Mouse (Mus musculus) brain, embryonic 14.5 days (tissue): Measurements from ENCODE around the gene Cdk4. TPM values are rescaled to one million over a fixed set of nuclear protein-coding genes. Genes with fewer than 3 reads are reported as not detected.
A peak's percentile ranks its signal among the peaks of the same experiment; 100 is the strongest.

Source experiments
- DNase-seq: peaks from one replicate; pipeline ENCODE4 v3.0.0-alpha.2; 2011; ENCODE audit warnings: low read depth
- CTCF ChIP-seq: fragments of 200-500 bp; IDR thresholded peaks from 2 replicates; pipeline ENCODE4 v1.5.1; 2012; ENCODE audit warnings: inconsistent platforms, mild to moderate bottlenecking, moderate library complexity, borderline replicate concordance; ENCODE audit not compliant: insufficient read depth, insufficient read length; ENCODE audit errors: extremely low read depth
- POLR2A ChIP-seq: fragments of 200-500 bp; IDR thresholded peaks from 2 replicates; pipeline ENCODE4 v1.6.1; 2012; ENCODE audit warnings: mild to moderate bottlenecking, inconsistent platforms, borderline replicate concordance; ENCODE audit not compliant: poor library complexity, insufficient read depth, insufficient read length, severe bottlenecking; ENCODE audit errors: extremely low read depth
- polyA plus RNA-seq: library from polyadenylated mRNA; depleted of rRNA; stranded (reverse); fragments of >200 nt; gene quantifications from 2 replicates; pipeline ENCODE4 v1.2.3, GENCODE M21; 2012

Cdk4 gene
- polyA plus RNA-seq, 1 experiment, result 871 TPM

DNA sequence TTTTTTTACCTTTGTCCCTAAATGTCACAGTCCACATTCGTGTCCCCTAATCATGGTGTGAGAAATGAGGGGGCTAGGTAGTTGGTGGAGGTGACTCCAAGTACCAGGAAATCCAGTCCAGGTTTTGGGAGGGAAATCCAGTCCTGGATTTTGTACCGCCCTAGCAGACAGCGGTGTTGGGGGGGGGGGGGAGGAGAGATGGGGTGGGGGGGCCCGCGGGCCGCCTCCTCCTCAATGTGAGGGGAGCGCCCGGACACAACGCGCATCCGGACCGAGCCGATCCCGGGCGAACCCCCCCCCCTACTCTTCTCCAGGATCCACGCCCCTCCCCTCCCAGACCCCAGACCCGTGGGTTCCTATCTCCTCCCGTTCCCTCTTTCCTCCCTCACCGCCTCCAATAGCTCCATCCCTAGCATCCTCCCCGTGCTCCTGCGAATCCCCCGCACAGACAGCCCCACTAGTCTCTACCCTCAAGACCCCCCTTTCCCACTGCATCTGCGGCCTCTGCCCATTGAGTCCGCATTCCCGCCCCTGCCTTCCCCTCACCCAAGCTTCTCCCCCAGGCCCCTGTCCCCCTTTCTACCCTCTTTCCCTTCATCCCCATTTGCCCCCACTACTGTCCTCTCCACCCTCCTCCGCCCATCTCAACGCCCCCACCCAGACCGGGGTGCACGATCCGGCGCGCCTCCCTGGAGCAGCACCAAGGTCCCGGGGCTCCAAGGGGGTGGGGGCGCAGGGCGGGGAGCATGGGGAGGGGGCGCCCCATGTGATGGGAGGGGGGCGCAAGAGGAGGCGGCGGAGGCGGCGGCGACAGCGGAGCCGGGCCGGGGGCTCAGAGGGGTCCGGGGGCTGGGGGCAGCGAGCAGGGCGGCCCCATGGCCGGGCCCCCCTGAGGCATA is 15.6 kb downstream of the Cdk4 start:
- peak; percentile 25; the same call in 1 of the 2 replicates for TF ChIP-seq POLR2A
- TF ChIP-seq CTCF, result no peak
- peak; percentile 92 for DNase-seq

DNA sequence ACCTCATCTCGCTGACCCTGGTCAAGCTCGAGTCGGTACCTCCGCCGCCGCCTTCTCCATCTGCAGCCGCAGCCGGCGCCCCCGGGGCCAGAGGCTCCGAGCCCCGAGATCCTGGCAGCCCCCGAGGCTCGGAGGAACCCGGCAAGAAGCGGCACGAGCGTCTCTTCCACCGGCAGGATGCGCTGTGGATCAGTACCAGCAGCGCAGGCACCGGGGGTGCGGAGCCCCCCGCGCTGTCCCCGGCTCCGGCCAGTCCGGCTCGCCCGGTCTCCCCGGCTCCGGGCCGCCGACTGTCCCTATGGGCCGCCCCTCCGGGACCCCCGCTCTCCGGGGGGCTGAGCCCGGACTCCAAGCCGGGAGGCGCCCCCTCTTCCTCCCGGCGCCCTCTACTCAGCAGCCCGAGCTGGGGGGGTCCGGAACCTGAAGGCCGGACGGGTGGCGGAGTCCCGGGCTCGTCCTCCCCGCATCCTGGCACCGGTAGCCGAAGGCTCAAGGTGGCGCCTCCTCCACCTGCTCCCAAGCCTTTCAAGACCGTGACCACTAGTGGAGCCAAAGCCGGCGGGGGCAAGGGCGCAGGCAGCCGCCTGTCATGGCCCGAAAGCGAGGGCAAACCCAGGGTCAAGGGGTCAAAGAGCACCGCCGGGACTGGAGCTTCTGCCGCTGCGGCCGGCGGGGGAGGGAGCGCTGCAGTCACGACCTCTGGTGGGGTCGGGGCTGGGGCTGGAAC is 16.5 kb downstream of the Cdk4 start:
- DNase-seq, result peak; percentile 60
- no peak for TF ChIP-seq POLR2A
- TF ChIP-seq CTCF, result peak; percentile 47; the same call in 1 of the 2 replicates

DNA sequence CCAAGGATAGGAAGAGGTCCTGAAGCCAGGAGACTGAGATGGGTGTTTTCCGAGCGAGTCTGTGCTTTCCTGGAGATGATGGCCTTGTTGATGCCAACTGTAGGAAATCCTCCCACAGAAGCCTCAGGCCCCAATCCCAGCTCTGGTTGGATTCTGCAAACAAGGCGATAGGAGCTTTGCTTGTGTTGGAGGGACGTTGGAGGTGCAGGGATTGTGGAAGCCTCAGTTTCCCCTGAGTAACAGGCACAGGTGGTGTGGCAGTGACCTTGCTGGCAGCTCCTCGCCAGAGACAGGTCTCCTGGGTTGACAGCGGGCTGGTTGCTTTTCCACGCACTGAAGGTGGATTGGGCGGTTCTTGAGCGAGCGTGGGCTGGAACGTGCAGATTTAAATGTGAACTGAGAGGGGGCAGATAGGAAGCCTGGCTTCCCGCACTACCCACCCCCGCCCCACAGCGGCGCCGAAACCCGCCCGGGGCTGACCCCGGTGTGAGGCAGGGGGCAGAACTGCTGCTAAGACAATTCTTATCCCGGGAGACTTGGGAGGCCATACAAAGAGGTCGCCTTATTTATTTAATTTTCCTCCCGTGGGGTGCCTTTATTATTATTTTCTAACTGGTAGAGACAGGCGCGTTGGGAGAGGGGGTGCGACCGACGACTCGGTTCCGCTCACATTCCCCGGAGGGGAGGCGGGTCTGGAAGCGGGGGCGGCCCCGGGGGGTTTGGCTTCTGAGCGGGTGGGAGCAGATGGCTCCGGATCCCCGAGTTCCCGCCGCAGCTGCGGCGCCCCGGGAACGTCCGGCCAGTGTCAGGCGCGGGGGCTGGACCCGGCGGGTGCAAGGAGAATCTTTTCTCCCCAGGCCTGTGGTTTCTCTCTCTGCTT is 17.8 kb downstream of the Cdk4 start:
- no peak for TF ChIP-seq POLR2A
- 0 out of 2 replicates have a peak, but pooled peaks have one; percentile 7 for TF ChIP-seq CTCF
- peak; percentile 36 for DNase-seq

DNA sequence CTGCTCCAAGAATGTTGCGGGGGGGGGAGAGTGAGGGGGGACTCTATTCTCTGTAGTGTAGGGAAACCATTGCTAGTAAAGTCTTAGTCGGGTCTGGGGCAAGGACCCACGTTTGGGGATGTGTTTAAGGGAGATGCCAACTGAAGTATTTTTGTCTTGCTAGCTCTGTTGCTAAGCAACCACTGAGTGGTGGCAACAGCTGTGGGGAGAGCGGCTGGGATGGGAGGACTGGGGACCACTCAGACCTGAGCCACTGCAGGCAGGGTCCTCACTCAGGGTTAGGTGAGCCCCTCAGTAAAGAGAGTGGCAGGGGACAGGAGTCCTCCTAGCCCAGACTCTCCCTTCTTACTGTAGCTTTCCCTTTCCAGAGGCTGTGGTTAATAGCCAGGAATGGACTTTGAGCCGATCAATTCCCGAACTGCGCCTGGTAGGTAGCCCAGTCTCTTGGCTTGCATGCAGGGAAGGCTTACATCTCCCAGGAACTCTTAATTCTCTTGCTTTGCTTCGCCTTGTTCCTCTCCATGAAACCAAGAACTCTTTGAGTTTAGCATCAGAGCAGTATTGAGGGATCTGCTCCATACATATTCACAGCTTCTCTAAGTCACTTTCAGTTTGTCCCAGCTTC is 18.8 kb downstream of the Cdk4 start:
- TF ChIP-seq CTCF (no peak), POLR2A (no peak)
- peak; percentile 81 for DNase-seq

DNA sequence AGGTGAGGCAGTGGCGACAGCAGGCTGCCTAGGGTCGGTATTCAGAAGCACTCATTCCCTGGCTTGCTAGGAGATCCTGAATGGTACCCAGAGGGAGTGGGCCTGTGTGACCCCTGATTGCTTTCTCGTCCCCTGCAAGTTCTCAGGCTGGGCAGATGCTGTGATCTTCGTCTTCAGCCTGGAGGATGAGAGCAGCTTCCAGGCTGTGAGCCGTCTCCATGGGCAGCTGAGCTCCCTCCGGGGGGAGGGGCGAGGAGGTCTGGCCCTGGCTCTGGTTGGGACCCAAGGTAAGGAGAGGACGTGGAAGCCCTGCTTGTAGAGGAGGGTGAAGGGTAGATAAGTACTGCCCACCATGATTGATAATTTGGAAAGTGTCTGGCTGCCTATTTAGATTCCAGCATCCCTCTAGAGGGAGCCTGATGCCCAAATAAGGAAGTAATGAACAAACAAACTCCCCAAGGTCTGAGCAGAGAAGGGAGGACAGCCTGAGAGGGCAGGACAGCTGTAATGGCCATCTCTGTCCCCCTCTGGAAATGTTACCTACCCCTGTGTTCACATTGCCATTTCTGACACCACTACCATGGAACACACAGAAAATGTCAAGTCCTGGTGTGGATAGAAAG is 20.1 kb downstream of the Cdk4 start:
- no peak for DNase-seq
- TF ChIP-seq CTCF, result no peak

DNA sequence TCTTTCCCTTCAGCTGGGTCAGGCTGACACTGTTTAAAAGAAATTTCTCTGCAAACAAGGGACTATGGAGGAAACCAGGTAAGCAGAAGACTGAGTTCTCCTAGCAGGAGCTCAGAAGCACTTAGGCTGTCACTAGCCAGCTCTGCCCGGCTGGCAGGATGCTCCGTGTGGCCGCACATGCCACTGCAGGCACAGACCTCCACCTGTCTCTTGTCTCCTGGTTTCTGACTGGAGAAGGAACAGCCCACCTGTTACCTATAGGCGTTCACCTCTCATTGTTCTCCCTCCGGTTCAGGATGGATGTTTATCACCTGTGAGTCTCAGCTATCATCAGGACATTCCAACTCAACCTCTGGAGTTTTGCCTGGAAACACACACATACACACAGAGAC is 20.6 kb downstream of the Cdk4 start:
- TF ChIP-seq POLR2A (no peak), CTCF (no peak)
- no peak for DNase-seq

DNA sequence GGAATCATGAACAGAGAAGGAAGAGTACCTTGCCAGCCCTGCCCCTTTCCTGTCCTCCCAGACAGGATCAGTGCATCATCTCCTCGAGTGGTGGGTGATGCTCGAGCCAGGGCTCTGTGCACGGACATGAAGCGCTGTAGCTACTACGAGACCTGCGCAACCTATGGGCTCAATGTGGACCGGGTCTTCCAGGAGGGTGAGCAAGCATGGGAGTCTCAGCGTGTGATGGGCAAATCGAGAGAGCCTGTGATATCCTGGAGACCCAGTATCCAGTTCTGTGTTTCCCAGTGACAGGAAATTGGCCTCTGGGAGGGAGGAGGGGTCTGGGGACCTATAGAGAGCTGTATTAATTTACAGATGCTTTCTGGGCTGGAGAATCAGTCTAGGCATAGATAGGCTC is 21.7 kb downstream of the Cdk4 start:
- DNase-seq, result no peak
- no peak for TF ChIP-seq POLR2A
- no peak for TF ChIP-seq CTCF

DNA sequence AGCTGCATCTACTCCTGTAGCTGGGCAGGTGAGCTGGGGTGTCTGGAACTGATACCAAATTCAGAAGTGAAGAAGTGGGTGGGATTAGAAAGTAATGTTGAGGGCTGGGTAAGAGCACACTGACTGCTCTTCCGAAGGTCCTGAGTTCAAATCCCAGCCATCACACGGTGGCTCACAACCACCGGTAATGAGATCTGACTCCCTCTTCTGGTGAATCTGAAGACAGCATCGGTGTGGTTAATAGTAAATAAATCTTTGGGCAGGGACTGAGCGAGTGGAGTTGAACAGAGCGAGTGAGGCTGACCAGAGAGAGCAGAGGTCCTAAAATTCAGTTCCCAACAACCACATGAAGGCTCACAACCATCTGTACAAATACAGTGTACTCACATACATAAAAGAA is 22.3 kb downstream of the Cdk4 start:
- TF ChIP-seq CTCF (peak; percentile 10; the same call in 1 of the 2 replicates), POLR2A (no peak)
- DNase-seq, result no peak

DNA sequence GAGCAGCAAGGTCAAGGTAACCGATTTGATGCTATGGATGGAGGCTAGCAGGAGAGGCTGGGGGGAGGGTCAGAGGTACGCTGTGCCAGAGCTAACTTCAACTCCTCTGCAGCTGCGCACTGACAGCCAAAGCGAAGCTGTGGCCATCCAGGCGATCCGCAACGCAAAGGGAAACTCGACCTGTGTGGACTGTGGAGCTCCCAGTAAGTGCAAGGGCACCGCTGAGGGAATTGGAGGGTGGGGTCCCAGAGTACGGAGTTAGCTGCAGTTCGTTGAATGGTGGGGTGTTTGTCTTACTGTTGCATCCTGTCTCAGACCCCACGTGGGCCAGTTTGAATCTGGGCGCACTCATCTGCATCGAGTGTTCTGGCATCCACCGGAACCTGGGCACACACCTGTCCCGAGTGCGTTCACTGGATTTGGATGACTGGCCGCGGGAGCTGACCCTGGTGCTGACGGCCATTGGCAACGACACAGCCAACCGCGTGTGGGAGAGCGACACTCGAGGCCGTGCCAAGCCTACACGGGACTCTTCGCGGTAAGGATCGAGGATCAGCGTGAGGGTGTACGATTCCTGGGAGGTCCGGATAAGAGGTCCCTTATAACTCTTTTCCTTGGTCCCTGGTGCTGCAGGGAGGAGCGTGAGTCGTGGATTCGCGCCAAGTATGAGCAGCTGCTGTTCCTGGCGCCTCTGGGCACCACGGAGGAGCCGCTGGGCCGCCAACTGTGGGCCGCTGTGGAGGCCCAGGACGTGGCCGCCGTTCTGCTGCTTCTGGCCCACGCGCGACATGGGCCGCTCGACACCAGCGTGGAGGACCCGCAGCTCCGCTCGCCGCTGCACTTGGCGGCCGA is 27.5 kb downstream of the Cdk4 start:
- peak; percentile 73 for DNase-seq
- TF ChIP-seq POLR2A (no peak), CTCF (no peak)
